Mouse (Mus musculus) Patski (cell line): ENCODE data around the gene Ankrd2. TPM values are rescaled to one million over a fixed set of nuclear protein-coding genes. Genes with fewer than 3 reads are reported as not detected.

Experiments used
- ATAC-seq: fragments of 100-300 bp; one replicate; pipeline ENCODE4 v1.8.0; 2021
- CTCF ChIA-PET: fragments of 350-600 bp; sonication (Branson Sonifier 250); formaldehyde crosslinking; loops from one replicate; lab custom pipeline; 2022; ENCODE audit warnings: inconsistent platforms; lab: Charles Lee
- POLR2A ChIA-PET: fragments of 350-600 bp; sonication (Branson Sonifier 250); formaldehyde crosslinking; loops from one replicate; lab custom pipeline; 2022; ENCODE audit warnings: antibody characterized with exemption, inconsistent platforms; lab: Charles Lee
- DNase-seq: peaks from one replicate; pipeline ENCODE4 v3.0.0-alpha.2; 2011; ENCODE audit warnings: low read depth, low spot score
- H3K27me3 ChIP-seq: fragments of 371-371 bp; one replicate; pipeline ENCODE4 v1.5.1; 2021
- CTCF ChIP-seq: fragments of 100-300 bp; IDR thresholded peaks from one replicate; pipeline ENCODE4 v1.5.1; 2021
- in situ Hi-C: fragments of 300-500 bp; cut with MboI; formaldehyde crosslinking; loops from 3 replicates; pipeline ENCODE4 v1.11.1; 2018; ENCODE audit warnings: low pct_unique_long_range_greater_than_20kb, mixed read lengths
- polyA plus RNA-seq: library from polyadenylated mRNA; unstranded; gene quantifications from one replicate; pipeline ENCODE4 v1.2.3, GENCODE M21; 2021

Ankrd2 gene
- polyA plus RNA-seq, 1 experiment from 2014 or later = 0.83 TPM

- TF ChIP-seq CTCF = no peak
- ChIA-PET POLR2A (interaction anchor here (1.0 kb wide), 1 partner anchor 9 kb away, joined by 3 read pairs; no protein-coding TSS in a partner anchor), CTCF (interaction anchor here (0.9 to 2.3 kb wide), 2 partner anchors 9 to 36 kb away, joined by 4 to 9 read pairs; partner anchors contain the start of gene Ankrd2)
- DNase-seq (no peak), ATAC-seq (no peak)
- in situ Hi-C loops = no loop called here
- no peaks in the 10 kb centered on the region for H3K27me3 ChIP-seq
Observed at GRCm38 (mm10) chr19:41998770-41999548, 36.8 kb upstream of the Ankrd2 start.

GRCm38 (mm10) chr19:41999688-42000283 lies 36.0 kb upstream of the Ankrd2 start:
- ATAC-seq (no peak), DNase-seq (no peak)
- ChIA-PET CTCF (interaction anchor here (0.9 to 2.3 kb wide), 3 partner anchors 8 to 36 kb away, joined by 4 to 9 read pairs (median 4); partner anchors contain the start of gene Ankrd2), POLR2A (interaction anchor here (0.7 kb wide), 1 partner anchor 92 kb away, joined by 3 read pairs; no protein-coding TSS in a partner anchor)
- in situ Hi-C loops = no loop called here
- no peak for TF ChIP-seq CTCF
- H3K27me3 ChIP-seq = no peaks in the 10 kb centered on the region

GRCm38 (mm10) chr19:42000446-42000958 lies 35.3 kb upstream of the Ankrd2 start:
- ATAC-seq (no peak), DNase-seq (no peak)
- TF ChIP-seq CTCF = no peak
- ChIA-PET POLR2A (interaction anchor here (0.7 kb wide), 1 partner anchor 92 kb away, joined by 3 read pairs; no protein-coding TSS in a partner anchor), CTCF (interaction anchor here (1.2 to 1.6 kb wide), 3 partner anchors 13 to 25 kb away, joined by 3 to 4 read pairs (median 4); no protein-coding TSS in a partner anchor)
- no peaks in the 10 kb centered on the region for H3K27me3 ChIP-seq
- in situ Hi-C loops = no loop called here

GRCm38 (mm10) chr19:42001253-42001980 lies 34.4 kb upstream of the Ankrd2 start:
- no peak for ATAC-seq
- CTCF ChIA-PET = interaction anchor here (1.2 to 1.6 kb wide), 3 partner anchors 12 to 24 kb away, joined by 3 to 4 read pairs (median 4); no protein-coding TSS in a partner anchor

GRCm38 (mm10) chr19:42004258-42004657 lies 31.5 kb upstream of the Ankrd2 start:
- ATAC-seq (no peak), DNase-seq (no peak)
- POLR2A ChIA-PET = no interaction called here
- CTCF ChIA-PET = no interaction called here
- no peak for TF ChIP-seq CTCF
- in situ Hi-C loops = no loop called here
- no peaks in the 10 kb centered on the region for H3K27me3 ChIP-seq

More at GRCm38 (mm10) chr19:42001253-42001980, 34.4 kb upstream of the Ankrd2 start:
- in situ Hi-C loops = no loop called here
- POLR2A ChIA-PET = interaction anchor here (0.6 kb wide), 1 partner anchor 80 kb away, joined by 3 read pairs; no protein-coding TSS in a partner anchor
- DNase-seq = no peak
- no peak for TF ChIP-seq CTCF
- no peaks in the 10 kb centered on the region for H3K27me3 ChIP-seq

- H3K27me3 ChIP-seq = no peaks in the 10 kb centered on the region
- no peak for TF ChIP-seq CTCF
- no peak for ATAC-seq
- ChIA-PET CTCF (interaction anchor here (1.1 kb wide), 1 partner anchor 8 kb away, joined by 3 read pairs; no protein-coding TSS in a partner anchor), POLR2A (interaction anchor here (1.3 to 1.5 kb wide), 3 partner anchors 10 to 12 kb away, joined by 5 to 8 read pairs (median 5); no protein-coding TSS in a partner anchor)
- no peak for DNase-seq
- in situ Hi-C loops = no loop called here
Observed at GRCm38 (mm10) chr19:42005616-42006015, 30.2 kb upstream of the Ankrd2 start.

GRCm38 (mm10) chr19:42006568-42006967 lies 29.2 kb upstream of the Ankrd2 start:
- ATAC-seq (no peak), DNase-seq (no peak)
- ChIA-PET CTCF (interaction anchor here (1.1 kb wide), 1 partner anchor 9 kb away, joined by 3 read pairs; no protein-coding TSS in a partner anchor), POLR2A (interaction anchor here (1.3 to 1.5 kb wide), 3 partner anchors 9 to 13 kb away, joined by 5 to 8 read pairs (median 5); no protein-coding TSS in a partner anchor)
- no peaks in the 10 kb centered on the region for H3K27me3 ChIP-seq
- in situ Hi-C loops = no loop called here
- TF ChIP-seq CTCF = no peak

- in situ Hi-C loops = no loop called here
- CTCF ChIA-PET = interaction anchor here (1.0 to 1.8 kb wide), 3 partner anchors 10 to 17 kb away, joined by 5 to 9 read pairs (median 9); no protein-coding TSS in a partner anchor
- no peaks in the 10 kb centered on the region for H3K27me3 ChIP-seq
- ATAC-seq (no peak), DNase-seq (no peak)
- TF ChIP-seq CTCF = no peak
- POLR2A ChIA-PET = interaction anchor here (0.7 kb wide), 1 partner anchor 10 kb away, joined by 4 read pairs; no protein-coding TSS in a partner anchor
Observed at GRCm38 (mm10) chr19:42008586-42008985, 27.2 kb upstream of the Ankrd2 start.

- CTCF ChIA-PET = interaction anchor here (1.0 to 1.8 kb wide), 2 partner anchors 16 to 17 kb away, joined by 5 to 9 read pairs; no protein-coding TSS in a partner anchor
- POLR2A ChIA-PET = no interaction called here
- DNase-seq (no peak), ATAC-seq (no peak)
- no peaks in the 10 kb centered on the region for H3K27me3 ChIP-seq
- no peak for TF ChIP-seq CTCF
- in situ Hi-C loops = no loop called here
Observed at GRCm38 (mm10) chr19:42009067-42009466, 26.7 kb upstream of the Ankrd2 start.
